Mouse (Mus musculus): Measurements from ENCODE around the gene Ip6k2. TPM values are rescaled to one million over a fixed set of nuclear protein-coding genes. Genes with fewer than 3 reads are reported as not detected.

Gene Ip6k2
- polyA plus RNA-seq (2015; fragmentation: Nextera tagmentation; extraction: Ambion mirVana) = 72.5 and 74.7 TPM in 2 replicates

GRCm38 (mm10) chr9:108783548-108784463 lies at the start of gene Ip6k2:
Ip6k2 (plus strand) TSS chr9:108783796.
- under 1% methylated on average over 56 of the region's 56 CpGs for WGBS
- peak within 1 kb of the TSS; percentile 77 for H3K4me3 ChIP-seq
- peaks cover 53% of the 10 kb centered on the region for H3K4me1 ChIP-seq

GRCm38 (mm10) chr9:108734626-108735025 lies 49.0 kb upstream of the Ip6k2 start:
- Histone ChIP-seq H3K4me3 (no peak overlapping the region), H3K4me2 (no peak overlapping the region), H3K36me3 (peaks cover 13% of the 10 kb centered on the region), H3K9ac (no peak overlapping the region), H3K4me1 (no peaks in the 10 kb centered on the region), H3K9me3 (no peaks in the 10 kb centered on the region), H3K27ac (no peak overlapping the region), H3K27me3 (no peaks in the 10 kb centered on the region)
- no peak for ATAC-seq (ENCODE audit: borderline replicate concordance, extremely low read depth, low FRiP score, low TSS enrichment)

More at GRCm38 (mm10) chr9:108783548-108784463, at the start of gene Ip6k2:
- Histone ChIP-seq H3K4me2 (peak within 1 kb of the TSS; percentile 59), H3K9me3 (no peaks in the 10 kb centered on the region), H3K27me3 (no peaks in the 10 kb centered on the region), H3K27ac (peak within 1 kb of the TSS; percentile 85), H3K36me3 (no peaks in the 10 kb centered on the region; the same call in 1 of the 2 replicates), H3K9ac (peak within 1 kb of the TSS; percentile 91)
- ATAC-seq (ENCODE audit: borderline replicate concordance, extremely low read depth, low FRiP score, low TSS enrichment) = peak; percentile 99

GRCm38 (mm10) chr9:108739239-108739638 lies 44.4 kb upstream of the Ip6k2 start:
- H3K9ac ChIP-seq = no peak overlapping the region
- no peaks in the 10 kb centered on the region for H3K4me1 ChIP-seq
- H3K27ac ChIP-seq = no peak overlapping the region
- ATAC-seq (ENCODE audit: borderline replicate concordance, extremely low read depth, low FRiP score, low TSS enrichment) = no peak
- H3K27me3 ChIP-seq = no peaks in the 10 kb centered on the region
- H3K4me3 ChIP-seq = no peak overlapping the region
- peaks cover 31% of the 10 kb centered on the region for H3K36me3 ChIP-seq
- no peaks in the 10 kb centered on the region for H3K9me3 ChIP-seq
- no peak overlapping the region for H3K4me2 ChIP-seq
- WGBS = 49% methylated on average over 3 of the region's 3 CpGs

GRCm38 (mm10) chr9:108740062-108740461 lies 43.5 kb upstream of the Ip6k2 start:
- H3K27ac ChIP-seq = no peak overlapping the region
- no peak for ATAC-seq (ENCODE audit: borderline replicate concordance, extremely low read depth, low FRiP score, low TSS enrichment)
- no peaks in the 10 kb centered on the region for H3K4me1 ChIP-seq
- H3K36me3 ChIP-seq = peaks cover 31% of the 10 kb centered on the region
- no peak overlapping the region for H3K4me3 ChIP-seq
- H3K9ac ChIP-seq = no peak overlapping the region
- no peak overlapping the region for H3K4me2 ChIP-seq
- H3K9me3 ChIP-seq = no peaks in the 10 kb centered on the region
- no peaks in the 10 kb centered on the region for H3K27me3 ChIP-seq
- 85% methylated on average over 1 of the region's 1 CpGs for WGBS

GRCm38 (mm10) chr9:108742048-108742447 lies 41.5 kb upstream of the Ip6k2 start:
- no peak for ATAC-seq (ENCODE audit: borderline replicate concordance, extremely low read depth, low FRiP score, low TSS enrichment)
- 86% methylated on average over 9 of the region's 9 CpGs for WGBS
- no peaks in the 10 kb centered on the region for H3K4me1 ChIP-seq
- H3K4me3 ChIP-seq = no peak overlapping the region
- H3K36me3 ChIP-seq = peaks cover 42% of the 10 kb centered on the region
- H3K9me3 ChIP-seq = no peaks in the 10 kb centered on the region
- H3K9ac ChIP-seq = no peak overlapping the region
- H3K27ac ChIP-seq = no peak overlapping the region
- no peak overlapping the region for H3K4me2 ChIP-seq
- no peaks in the 10 kb centered on the region for H3K27me3 ChIP-seq

GRCm38 (mm10) chr9:108746876-108747499 lies 36.6 kb upstream of the Ip6k2 start:
- H3K27ac ChIP-seq = no peak overlapping the region
- H3K4me2 ChIP-seq = no peak overlapping the region
- H3K9ac ChIP-seq = no peak overlapping the region
- ATAC-seq (ENCODE audit: borderline replicate concordance, extremely low read depth, low FRiP score, low TSS enrichment) = no peak
- WGBS = 80% methylated on average over 14 of the region's 14 CpGs
- H3K4me1 ChIP-seq = no peaks in the 10 kb centered on the region
- H3K4me3 ChIP-seq = no peak overlapping the region
- no peaks in the 10 kb centered on the region for H3K9me3 ChIP-seq
- H3K36me3 ChIP-seq = peaks cover 55% of the 10 kb centered on the region
- H3K27me3 ChIP-seq = no peaks in the 10 kb centered on the region

- Histone ChIP-seq H3K27ac (no peak overlapping the region), H3K9me3 (no peaks in the 10 kb centered on the region), H3K9ac (no peak overlapping the region), H3K4me3 (no peak overlapping the region), H3K4me1 (no peaks in the 10 kb centered on the region), H3K4me2 (no peak overlapping the region), H3K36me3 (peaks cover 48% of the 10 kb centered on the region), H3K27me3 (no peaks in the 10 kb centered on the region)
- no peak for ATAC-seq (ENCODE audit: borderline replicate concordance, extremely low read depth, low FRiP score, low TSS enrichment)
- 79% methylated on average over 3 of the region's 3 CpGs for WGBS
These were observed 35.9 kb upstream of the Ip6k2 start for GRCm38 (mm10) chr9:108747694-108748093.

GRCm38 (mm10) chr9:108748600-108749183 lies 34.9 kb upstream of the Ip6k2 start:
- Histone ChIP-seq H3K27ac (no peak overlapping the region), H3K27me3 (no peaks in the 10 kb centered on the region), H3K9me3 (no peaks in the 10 kb centered on the region), H3K4me2 (no peak overlapping the region), H3K9ac (no peak overlapping the region), H3K36me3 (peaks cover 46% of the 10 kb centered on the region), H3K4me3 (no peak overlapping the region), H3K4me1 (no peaks in the 10 kb centered on the region)
- ATAC-seq (ENCODE audit: borderline replicate concordance, extremely low read depth, low FRiP score, low TSS enrichment) = no peak
- WGBS = 72% methylated on average over 11 of the region's 11 CpGs

GRCm38 (mm10) chr9:108750616-108751015 lies 33.0 kb upstream of the Ip6k2 start:
- no peak overlapping the region for H3K4me3 ChIP-seq
- H3K9ac ChIP-seq = no peak overlapping the region
- H3K36me3 ChIP-seq = peaks cover 31% of the 10 kb centered on the region
- H3K27me3 ChIP-seq = no peaks in the 10 kb centered on the region
- no peak for ATAC-seq (ENCODE audit: borderline replicate concordance, extremely low read depth, low FRiP score, low TSS enrichment)
- H3K4me2 ChIP-seq = no peak overlapping the region
- H3K27ac ChIP-seq = no peak overlapping the region
- H3K4me1 ChIP-seq = no peaks in the 10 kb centered on the region
- 82% methylated on average over 11 of the region's 11 CpGs for WGBS
- no peaks in the 10 kb centered on the region for H3K9me3 ChIP-seq

GRCm38 (mm10) chr9:108752142-108752920 lies 31.3 kb upstream of the Ip6k2 start:
- no peak overlapping the region for H3K27ac ChIP-seq
- H3K9ac ChIP-seq = no peak overlapping the region
- H3K36me3 ChIP-seq = peaks cover 15% of the 10 kb centered on the region
- WGBS = 72% methylated on average over 11 of the region's 11 CpGs
- H3K4me3 ChIP-seq = no peak overlapping the region
- no peak overlapping the region for H3K4me2 ChIP-seq
- H3K27me3 ChIP-seq = no peaks in the 10 kb centered on the region
- H3K4me1 ChIP-seq = no peaks in the 10 kb centered on the region
- no peaks in the 10 kb centered on the region for H3K9me3 ChIP-seq
- ATAC-seq (ENCODE audit: borderline replicate concordance, extremely low read depth, low FRiP score, low TSS enrichment) = no peak

GRCm38 (mm10) chr9:108753326-108753725 lies 30.3 kb upstream of the Ip6k2 start:
- Histone ChIP-seq H3K4me3 (no peak overlapping the region), H3K27ac (no peak overlapping the region), H3K36me3 (peaks cover 5% of the 10 kb centered on the region; the same call in 1 of the 2 replicates), H3K4me2 (no peak overlapping the region), H3K27me3 (no peaks in the 10 kb centered on the region), H3K9me3 (no peaks in the 10 kb centered on the region), H3K4me1 (no peaks in the 10 kb centered on the region), H3K9ac (no peak overlapping the region)
- ATAC-seq (ENCODE audit: borderline replicate concordance, extremely low read depth, low FRiP score, low TSS enrichment) = no peak
- WGBS = 58% methylated on average over 9 of the region's 9 CpGs
